Mouse (Mus musculus): ENCODE data around the gene Clasrp.

Gene Clasrp

DNA sequence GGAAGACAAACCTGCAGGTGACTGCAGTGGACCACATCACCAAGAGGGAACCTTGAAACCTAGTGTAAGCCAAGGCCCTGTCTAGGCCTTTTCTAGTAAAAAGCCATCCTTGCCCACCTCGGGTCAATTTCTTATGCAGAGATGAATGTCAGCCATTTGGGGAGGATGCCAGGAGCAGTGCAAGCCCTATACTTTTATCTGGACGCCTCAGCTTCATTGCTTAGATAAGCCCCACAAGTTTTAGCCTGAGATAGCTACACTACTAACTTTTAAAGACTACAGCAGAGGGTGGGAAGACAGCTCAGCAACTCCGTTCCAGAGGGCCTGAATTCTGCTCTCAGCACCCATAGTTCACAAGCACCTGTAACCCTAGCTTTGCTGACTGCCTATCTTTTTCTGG lies 40.4 kb downstream of the Clasrp start:
- no peak for DNase-seq (ENCODE audit: low spot score)

DNA sequence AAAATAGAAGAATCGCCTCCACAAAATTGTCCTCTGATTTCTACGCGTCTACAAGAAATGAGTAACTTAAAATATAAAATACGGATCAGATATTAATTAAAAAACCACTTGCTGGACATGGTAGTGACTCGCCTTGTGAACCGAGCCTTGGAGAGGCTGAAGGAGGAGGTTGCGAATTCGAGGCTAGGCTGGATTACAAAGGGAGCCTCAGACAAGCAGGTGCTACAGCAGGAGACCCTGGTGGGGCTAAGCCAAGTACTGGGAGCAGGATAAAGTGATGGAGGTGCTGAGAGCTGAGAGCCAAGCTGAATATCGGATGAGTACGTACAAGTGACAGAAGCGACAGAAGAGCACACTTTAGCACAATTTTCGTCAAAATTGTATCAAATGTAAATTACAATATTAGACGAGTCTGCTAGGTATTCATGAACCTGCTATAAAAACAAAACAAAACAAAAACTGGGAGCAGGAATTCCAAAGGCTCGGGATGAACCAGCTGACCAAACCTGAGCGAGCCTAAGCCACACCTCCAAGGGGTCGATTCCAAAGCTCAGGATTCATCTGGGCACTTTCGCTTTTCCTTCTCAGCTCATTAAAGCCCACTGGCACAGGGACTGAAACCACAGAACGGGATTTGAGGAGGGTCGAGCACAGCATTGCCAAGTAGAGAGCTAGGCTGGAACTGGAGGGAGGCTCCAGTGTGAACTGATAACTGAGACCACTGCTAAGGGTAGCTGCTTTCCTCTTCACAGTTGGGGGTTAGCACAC lies 41.5 kb downstream of the Clasrp start, which contains the start of gene Ppp1r37:
Ppp1r37 (minus strand) TSS at position 434 of the 768 bp plus-strand sequence.
- DNase-seq (ENCODE audit: low spot score), result no peak

DNA sequence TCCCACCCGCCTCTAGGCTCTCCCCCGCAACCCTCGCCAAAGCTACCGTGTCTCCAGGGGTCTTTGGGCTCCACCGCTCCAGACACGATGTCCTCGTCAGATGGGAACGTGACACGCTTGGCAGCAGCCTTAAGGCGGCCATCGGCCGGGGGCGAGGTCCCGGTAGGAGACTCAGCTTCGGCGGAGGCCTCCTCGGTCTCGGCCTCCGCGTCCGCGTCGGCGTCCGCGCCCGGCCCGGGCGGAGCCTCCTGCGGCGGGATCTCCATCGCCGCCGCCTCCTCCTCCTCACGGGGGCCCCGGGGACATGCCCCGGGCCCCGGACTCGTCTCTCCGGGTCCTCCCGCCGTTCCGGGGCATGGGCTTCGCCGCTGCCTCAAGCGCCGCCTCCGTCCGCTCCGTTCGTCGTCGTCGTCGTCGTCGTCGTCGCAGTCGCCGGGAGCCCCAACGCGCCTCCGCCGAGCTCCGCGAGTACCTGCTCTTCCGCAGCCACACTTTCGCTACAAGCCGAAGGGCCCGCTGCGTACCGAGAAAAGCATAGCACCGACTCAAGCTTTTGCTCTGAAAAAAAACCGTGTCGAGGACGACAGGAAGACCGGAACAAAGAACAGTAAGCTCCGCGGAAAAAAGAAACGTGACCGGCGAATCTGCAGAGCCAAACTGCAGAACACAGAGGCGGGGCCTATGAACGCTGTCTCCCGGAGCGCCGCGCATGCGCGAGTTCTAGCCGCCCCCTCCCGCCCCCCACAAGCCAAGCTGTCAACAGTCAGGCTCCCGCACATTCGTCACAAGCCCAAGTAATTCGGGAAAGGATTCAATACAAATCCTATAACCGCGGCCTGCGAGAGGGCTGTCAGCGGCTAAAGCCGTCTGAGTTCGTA lies 42.3 kb downstream of the Clasrp start:
- DNase-seq (ENCODE audit: low spot score), result peak; percentile 67

DNA sequence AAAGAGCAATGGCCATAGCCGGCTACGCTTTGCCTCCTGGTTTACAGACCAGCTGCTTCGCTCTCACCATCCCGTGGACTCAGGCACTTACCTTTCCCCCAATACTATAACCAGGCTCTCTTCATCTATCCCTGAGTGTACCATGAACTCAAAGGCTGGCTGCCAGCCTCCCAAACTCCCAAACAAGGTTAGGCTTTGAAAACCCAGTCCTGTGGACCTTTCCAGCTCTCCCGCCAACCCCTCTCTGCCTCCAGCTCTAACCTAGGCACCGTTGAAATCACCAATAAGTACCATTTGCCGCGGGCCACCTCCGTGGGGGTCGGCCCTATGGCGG lies 42.9 kb downstream of the Clasrp start:
- DNase-seq (ENCODE audit: low spot score), result no peak

DNA sequence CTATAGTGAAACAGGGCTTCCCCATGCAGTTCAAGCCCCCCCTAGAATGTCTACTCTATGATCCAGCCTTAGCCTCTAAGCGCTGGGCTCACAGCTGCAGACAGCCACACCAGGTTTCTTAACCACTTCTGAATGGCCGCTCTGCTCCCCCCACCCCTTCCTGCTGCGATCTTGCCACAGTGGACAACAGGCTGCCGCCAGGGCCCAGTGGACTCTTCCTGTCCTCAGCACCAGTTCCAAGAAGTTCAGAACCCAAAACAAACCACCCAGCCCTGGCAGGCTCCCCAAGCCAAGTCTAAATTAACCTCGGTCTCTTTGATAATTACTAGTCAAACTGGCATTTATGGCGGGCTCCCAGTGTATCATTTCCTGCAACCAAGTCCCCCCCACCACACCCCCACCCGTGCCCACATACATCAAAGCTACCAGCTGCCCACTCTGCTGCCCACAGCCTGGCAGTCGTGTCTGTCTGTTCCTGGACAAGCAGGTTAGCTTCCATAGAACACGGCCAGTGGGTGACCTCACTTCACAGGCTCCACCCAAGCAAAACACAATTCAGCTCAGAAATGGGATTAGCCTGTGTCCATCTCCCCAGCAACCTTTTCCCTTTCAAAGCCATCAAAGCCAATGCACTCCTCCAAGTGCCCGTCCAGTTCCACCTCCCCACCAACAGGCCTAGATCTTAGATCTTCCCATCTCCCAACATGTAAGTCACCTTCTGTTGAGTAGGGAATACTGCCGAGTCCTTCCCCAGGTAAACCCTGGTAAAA lies 43.6 kb downstream of the Clasrp start:
- DNase-seq (ENCODE audit: low spot score), result no peak

DNA sequence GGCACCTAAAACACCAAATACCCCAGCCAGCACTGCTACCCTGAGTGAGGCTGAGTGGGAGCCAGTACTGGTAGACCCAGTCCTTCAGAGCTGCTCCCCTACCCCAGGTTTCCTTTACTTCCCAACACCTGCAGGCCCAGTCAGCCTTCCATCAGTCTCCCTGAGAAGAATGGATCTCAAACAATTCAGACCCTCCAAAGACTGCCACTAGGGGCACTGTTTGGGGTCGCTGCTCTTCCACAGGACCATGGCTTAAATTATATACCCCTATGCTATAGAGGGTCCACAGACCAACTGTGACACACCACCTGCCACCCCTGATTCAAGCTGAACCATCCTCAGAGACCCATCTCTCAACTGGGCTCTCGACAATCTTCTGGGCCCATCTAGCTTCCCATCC lies 45.3 kb downstream of the Clasrp start:
- no peak for DNase-seq (ENCODE audit: low spot score)

DNA sequence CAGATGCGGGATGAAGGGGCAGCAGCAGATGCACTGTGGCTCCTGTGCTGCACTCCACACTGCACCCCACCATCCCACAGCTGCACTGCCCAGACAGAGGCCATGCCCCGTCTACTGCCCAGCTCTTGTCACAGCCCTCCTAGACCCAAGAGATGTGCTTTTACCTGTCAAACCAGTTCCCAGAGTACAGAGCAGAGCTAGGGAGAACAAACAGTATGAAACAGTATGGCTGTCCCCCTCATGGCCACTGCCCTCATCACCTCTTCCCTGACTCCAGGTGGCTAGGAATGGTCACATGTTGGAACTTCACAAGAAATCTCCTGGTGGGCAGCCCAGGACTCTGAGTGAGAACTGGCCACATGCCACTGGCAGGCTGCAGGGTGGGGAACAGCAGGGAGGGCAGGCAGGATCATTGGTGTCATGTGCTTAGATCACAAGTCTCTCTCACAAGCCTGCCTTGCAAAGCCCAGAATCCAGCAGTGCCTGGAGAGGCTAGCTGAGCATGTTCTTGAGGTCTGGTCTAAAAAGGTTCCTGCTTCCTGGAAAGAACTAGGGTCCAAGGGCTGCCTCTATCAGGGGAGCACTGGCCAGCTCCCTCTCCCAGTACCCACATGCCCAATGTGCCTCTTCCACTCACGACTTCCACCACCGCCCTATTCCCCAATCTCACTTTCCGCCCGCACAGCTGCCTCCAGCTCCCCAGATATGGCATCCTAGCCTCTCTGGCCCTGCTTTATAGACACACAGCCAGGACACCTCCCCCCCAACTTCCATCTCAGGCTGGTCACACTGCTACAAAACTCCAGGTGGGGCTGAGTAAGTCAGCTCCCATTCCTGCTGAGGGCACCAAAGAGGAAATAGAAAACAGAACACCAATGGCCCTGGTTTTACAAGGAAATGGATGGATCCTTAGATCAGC lies 46.0 kb downstream of the Clasrp start:
- no peak for DNase-seq (ENCODE audit: low spot score)

DNA sequence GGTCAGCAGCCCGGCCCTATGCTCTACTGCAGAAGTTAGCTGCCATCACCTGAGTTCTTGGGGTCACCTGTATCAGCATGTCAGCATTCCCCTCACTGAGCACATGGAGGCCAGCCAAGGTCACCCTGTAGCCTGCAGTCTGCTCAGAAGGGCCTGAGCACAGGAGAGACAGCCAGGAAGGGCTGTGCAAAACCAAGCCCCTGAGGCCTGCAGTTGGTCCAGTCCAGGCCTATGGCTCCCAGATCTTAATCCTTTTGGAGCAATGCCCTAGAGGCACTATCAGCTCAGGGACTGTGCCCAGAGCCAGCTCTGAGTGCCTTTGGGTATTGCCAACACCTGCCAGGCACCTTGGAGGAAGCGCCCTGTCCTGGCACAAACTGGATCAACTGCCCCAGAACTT lies 47.2 kb downstream of the Clasrp start:
- no peak for DNase-seq (ENCODE audit: low spot score)

DNA sequence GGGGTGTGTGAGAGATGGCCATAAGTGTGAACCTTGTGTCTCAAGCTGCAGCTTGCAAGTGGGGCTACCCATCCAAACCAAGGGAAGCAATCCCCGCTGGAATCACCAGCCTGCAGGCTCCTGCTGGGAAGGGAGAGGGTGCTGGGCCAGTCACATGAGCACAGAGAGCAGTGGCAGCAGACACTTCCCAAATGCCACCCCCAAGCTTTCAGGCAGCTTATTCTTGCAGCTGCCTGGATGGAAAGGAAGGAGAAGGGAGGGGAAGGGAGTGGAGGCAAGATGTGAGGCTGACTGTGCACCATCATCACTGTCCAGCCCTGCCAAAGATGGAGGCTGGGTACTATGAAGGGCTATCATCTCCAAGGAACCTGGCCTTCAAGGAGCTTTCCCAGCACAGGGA lies 50.1 kb downstream of the Clasrp start:
- DNase-seq (ENCODE audit: low spot score), result no peak

DNA sequence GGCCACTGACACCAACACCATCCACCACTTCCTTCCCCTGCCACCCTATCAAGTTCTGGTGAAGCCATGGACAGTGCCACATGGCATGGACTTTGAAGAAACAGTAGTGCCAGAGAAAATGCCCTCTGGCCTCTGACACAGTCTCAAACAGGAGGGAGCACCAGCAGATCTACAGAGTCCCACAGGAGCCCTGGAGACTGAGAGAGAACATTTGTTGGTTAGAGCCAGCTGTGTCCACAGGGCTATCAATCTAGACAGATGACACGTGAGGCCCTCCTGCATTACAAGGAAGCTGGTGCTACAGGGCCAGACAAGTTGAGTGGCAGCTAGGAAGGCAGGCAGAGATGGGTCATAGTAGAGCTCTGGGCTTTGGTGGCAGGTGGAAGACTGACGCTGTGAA lies 51.8 kb downstream of the Clasrp start:
- no peak for DNase-seq (ENCODE audit: low spot score)

DNA sequence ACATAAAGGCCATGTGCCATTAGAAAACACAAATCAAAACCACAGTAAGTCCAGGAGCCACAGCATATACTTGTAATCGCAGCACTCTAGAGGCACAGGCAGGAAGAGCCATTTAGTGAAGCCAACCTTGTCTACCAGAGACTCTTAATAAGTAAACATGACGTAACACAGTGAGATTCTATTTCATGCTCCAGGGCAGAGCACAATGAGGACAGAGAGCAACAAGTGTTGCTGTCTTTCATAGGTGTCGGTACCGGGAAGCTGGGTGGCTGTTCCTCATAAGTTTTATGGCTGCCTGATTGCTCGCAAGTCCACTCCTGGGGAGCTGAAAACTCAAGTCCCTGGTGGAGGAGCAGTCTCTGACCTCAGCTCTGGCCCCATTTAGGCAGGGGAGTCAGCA lies 52.7 kb downstream of the Clasrp start:
- no peak for DNase-seq (ENCODE audit: low spot score)

DNA sequence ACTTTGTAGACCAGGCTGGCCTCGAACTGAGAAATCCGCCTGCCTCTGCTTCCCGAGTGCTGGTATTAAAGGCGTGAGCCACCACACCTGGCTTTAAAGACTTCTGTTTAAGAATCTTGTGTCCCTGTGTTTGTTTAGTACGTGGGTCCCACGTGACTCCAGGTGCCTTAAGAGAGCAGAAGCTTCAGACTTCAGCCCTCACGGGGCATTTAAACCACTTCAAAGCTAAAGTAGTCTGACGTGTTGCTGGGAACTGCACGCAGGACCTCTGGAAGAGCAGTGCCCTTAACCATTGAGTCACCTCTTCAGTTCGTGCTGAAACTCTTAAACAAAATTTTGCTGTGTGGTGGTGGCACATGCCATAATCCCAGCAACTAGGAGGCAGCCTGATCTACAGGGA lies 54.9 kb downstream of the Clasrp start:
- DNase-seq (ENCODE audit: low spot score), result no peak

DNA sequence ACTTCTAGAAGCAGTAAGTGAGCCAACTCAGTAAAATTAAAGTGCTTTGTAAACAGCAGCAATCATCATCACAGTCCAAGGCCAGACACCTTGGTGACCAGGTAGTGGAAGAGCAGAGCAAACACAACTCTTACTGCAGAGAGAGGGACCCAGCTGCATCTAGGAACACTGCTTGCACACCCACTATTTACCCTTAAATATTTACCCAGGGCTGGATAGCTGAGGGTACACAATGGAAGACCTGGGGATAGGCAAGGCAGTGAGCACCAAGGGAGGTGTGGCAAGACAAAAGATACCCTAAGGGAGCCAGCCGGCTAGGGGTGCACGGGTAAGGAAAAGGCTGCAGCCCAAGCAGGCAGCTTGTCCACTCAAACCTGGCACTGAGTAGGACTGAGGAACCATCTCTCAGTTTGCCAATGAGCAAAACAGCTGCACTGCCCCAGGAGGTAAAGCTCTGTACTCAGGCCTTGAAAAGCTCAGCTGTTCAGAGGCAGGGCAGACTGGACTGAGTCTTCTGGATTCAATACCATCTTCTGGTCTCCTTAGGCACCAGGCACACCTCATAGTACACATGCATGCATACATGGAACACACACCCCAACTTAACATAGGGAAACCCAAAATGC lies 56.8 kb downstream of the Clasrp start:
- no peak for DNase-seq (ENCODE audit: low spot score)

DNA sequence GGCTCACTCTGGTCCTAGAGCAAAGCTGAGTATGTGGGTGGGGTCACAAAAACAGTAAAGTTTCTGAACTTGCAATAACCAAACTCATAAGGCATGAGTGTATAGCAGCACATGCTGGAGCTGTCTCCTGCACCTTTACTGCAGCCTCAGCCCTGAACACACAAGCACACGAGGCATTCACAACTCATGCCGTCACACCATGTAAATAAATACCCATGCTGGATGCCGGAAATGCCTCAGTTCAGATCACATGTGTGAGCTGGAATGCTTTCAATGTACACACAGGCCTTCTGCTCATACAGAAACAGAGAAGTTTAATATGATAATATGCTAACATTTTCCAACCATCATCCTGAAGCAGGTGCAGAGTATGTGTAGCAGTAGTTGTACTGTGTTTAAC lies 58.3 kb downstream of the Clasrp start:
- no peak for DNase-seq (ENCODE audit: low spot score)

DNA sequence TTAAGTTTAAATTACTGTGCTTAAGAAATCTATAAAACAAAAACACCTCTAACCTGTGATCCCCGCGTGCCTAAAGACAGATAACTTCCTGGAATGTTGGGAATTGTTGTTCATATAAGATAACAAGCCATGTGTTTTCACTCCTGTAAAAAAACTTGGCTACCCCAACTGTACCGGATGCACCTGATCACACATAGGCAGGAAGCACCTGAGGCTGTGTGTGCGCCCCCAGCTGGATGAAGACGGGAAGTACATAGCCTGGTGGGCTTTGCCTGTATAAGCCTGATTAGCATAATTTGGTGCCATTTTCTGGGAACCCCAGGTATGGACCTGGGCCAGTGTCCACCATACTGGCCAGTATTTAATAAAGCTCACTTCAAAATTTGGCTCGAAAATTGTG lies 60.7 kb downstream of the Clasrp start:
- no peak for DNase-seq (ENCODE audit: low spot score)

DNA sequence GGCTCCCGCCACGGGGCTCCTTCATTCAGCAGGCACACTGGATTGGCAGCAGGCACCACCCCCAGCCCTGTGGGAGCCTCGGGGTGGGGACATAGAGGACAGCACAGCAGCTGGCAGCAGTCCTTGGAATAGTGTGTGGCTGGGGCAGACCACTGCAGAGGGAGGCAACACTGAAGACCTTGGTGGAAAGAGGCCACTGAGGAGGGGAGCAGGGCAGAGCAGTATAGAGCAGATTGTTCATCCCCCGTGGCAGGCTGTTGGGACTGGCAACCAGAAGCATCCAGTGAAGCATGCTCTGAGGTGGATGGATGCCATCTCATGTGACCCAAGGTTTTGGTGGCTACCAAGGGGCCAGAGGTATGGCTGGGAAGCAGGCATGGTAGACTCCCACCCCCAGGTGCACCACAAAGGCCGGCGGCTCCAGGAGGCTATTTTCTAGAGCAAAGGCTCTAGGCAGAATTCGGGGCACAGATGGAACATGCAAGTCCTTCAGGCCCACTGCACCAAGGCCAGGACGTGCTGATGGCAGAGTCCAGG lies 62.1 kb downstream of the Clasrp start:
- DNase-seq (ENCODE audit: low spot score), result no peak

DNA sequence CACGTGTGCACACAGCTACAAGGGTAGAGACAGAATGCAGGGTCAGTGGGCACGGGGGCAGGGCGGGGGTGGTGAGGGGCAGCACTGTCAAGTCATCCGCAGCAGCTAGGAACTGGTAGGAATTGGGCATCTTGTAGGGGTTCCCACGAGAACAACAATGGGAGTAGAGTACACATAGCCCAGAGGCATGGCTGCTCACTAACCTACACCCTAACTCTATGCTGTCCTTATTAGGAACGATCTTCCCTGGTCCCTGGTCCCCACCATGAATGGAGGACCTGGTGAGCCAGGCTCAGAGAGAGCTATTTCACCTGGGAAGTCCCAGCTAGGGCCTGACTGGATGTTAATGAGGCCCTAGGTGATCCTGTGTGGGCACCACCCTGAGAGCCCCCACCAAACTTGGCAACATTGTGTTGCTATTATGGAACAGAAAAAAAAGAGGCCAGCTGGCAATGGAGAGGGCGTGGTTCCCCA lies 62.6 kb downstream of the Clasrp start:
- DNase-seq (ENCODE audit: low spot score), result no peak

DNA sequence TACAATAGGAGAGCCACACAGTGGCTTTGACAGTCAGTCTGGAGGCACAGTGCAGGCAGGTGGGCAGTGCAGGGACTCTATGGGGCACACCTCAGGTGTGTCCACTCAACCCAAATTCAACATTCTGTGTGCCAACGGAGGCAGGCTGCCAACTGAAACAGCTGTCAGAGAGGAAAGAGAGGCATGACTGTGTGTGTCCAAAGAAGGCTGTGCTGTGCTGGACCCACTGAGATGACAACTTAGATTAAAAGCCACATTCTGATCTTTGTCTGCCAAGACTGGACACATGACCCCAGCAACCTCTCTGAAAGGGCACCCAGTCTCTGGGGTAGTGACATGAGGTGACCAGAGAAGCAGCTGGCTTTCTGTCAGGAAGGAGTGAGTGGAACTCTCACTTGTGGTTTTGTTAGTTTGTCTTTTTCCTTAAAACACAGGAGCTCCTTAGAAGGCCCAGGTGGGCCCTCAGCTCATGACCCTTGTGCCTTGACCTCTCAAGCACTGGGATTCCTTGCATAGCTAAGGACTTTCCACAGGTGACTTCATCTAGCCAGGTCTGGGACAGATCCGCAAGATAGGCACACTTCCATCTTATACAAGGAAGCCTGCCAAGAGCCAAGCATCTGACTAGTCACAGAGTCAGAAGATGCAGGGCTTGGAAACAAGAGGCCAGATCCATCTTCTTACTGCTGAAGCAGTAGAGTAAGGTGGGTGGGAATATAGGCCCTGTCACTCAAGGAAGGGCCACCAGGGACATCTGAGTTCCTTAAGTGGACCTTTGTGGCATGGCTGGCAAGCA lies 63.3 kb downstream of the Clasrp start:
- DNase-seq (ENCODE audit: low spot score), result no peak

DNA sequence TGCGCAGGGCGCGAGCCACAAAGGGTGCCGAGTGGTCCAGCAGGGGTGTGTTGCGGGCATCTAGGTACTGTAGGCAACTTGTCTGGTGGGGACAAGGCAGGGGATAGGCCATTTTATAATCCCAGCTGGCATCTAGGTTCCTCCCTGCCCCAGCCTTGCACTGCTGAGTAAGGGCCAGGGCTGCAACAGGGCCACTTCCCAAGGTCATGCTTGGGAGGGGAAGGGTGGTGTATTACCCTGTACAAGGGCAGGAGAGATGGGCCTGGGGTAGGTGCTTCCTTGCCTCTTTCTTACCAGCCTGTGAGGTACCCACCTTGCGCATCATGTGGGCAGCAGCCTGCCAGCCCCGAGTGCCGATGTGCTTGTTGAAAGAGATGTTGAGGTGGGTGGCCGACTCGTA lies 69.6 kb downstream of the Clasrp start:
- DNase-seq (ENCODE audit: low spot score), result no peak

DNA sequence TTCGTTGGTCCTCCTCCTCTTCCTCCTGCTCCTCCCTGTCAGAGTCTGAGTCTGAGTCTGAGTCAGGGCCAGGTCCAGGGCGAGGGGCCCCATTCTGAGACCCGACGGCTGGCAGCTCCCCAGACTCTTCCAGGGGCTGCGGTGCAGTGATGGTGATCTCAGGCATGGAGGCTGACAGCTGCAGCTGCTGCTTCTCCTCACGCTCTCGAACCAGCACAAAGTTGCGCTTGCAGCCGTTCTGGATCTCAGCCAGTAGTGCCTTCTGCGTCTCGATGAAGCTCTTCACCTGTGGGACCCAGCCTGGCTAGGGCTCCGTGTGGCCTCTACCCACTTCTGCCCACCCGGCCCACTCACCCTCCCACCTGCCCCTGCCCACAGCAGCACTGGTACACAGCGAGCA lies 72.0 kb downstream of the Clasrp start:
- no peak for DNase-seq (ENCODE audit: low spot score)
